9 mouse cellular contexts compared by ENCODE assay signal in genomic region chr7:6730801-6731200, GRCm38 (mm10). TPM values are rescaled to one million over a fixed set of nuclear protein-coding genes. Genes with fewer than 3 reads are reported as not detected.
DNase-seq lines count a peak whose midpoint lies in the region; ATAC-seq and TF ChIP-seq lines count a peak whose summit lies in the region.
"Had no signal": no experiment of that assay in that cellular context is flagged by ENCODE, and none has a peak within 500 bp of the region (broad histone marks: within the 10 kb centered on the region; RNA-seq: fewer than 3 reads in every experiment).

No protein-coding gene starts in this region.

- peak overlapping the region; percentile 46 for H3K4me2 ChIP-seq in embryonic facial prominence, embryonic 12.5 days (replicated peaks)
- H3K4me2 ChIP-seq in intestine, postnatal 0 days (replicated peaks; ENCODE audit: low read depth): peak overlapping the region; percentile 69
- peak overlapping the region; percentile 55 for H3K4me2 ChIP-seq in neural tube, embryonic 13.5 days

- peak; percentile 14 to 29 for DNase-seq in frontal cortex, postnatal 36 days (ENCODE audit: low spot score in 2 of 2)
- DNase-seq in frontal cortex, postnatal 25 days (ENCODE audit: low spot score in 2 of 2): no peak
- DNase-seq in adrenal gland, postnatal 4 days (ENCODE audit: low spot score in 2 of 2): no peak
- no peak for DNase-seq in gastrocnemius, adult 18-20 months (ENCODE audit: low spot score)

- peaks cover 21% of the 10 kb centered on the region for H3K4me1 ChIP-seq in E14TG2a.4 (replicated peaks; ENCODE audit: low read depth, low read length)
- H3K4me1 ChIP-seq in embryonic facial prominence, embryonic 12.5 days: no peaks in the 10 kb centered on the region
- no peaks in the 10 kb centered on the region for H3K4me1 ChIP-seq in intestine, postnatal 0 days (replicated peaks; ENCODE audit: control insufficient read depth, insufficient read depth, low read length)
- H3K4me1 ChIP-seq in neural tube, embryonic 13.5 days (replicated peaks): peaks cover 6% of the 10 kb centered on the region; the same call in 1 of the 2 replicates

- H3K27me3 ChIP-seq in E14TG2a.4 (ENCODE audit: insufficient read depth, low read length): no peaks in the 10 kb centered on the region
- no peaks in the 10 kb centered on the region for H3K27me3 ChIP-seq in embryonic facial prominence, embryonic 12.5 days
- H3K27me3 ChIP-seq in intestine, postnatal 0 days (replicated peaks; ENCODE audit: control insufficient read depth, insufficient read depth, low read length): no peaks in the 10 kb centered on the region
- H3K27me3 ChIP-seq in neural tube, embryonic 13.5 days: no peaks in the 10 kb centered on the region

- H3K27ac ChIP-seq in embryonic facial prominence, embryonic 12.5 days: peak overlapping the region; percentile 55
- no peak overlapping the region for H3K27ac ChIP-seq in intestine, postnatal 0 days (ENCODE audit: low read depth, low read length)
- H3K27ac ChIP-seq in neural tube, embryonic 13.5 days (replicated peaks): peak overlapping the region; percentile 97

- peak overlapping the region; percentile 38; the same call in 1 of the 2 replicates for H3K9ac ChIP-seq in embryonic facial prominence, embryonic 12.5 days
- no peak overlapping the region for H3K9ac ChIP-seq in intestine, postnatal 0 days (ENCODE audit: low read depth, low read length)
- peak overlapping the region; percentile 61 for H3K9ac ChIP-seq in neural tube, embryonic 13.5 days

- no peak for ATAC-seq in embryonic facial prominence, embryonic 12.5 days (ENCODE audit: insufficient number of reproducible peaks, insufficient read depth, low FRiP score, low TSS enrichment)
- no peak for ATAC-seq in intestine, postnatal 0 days
- ATAC-seq in neural tube, embryonic 13.5 days (ENCODE audit: low read depth): no peak

- H3K9me3 ChIP-seq in E14TG2a.4 (ENCODE audit: low read length): peaks cover 70% of the 10 kb centered on the region
- peaks cover 42% of the 10 kb centered on the region for H3K9me3 ChIP-seq in embryonic facial prominence, embryonic 12.5 days
- H3K9me3 ChIP-seq in intestine, postnatal 0 days (ENCODE audit: control insufficient read depth): peaks cover 8% of the 10 kb centered on the region; the same call in 1 of the 2 replicates
- peaks cover 27% of the 10 kb centered on the region; the same call in 1 of the 2 replicates for H3K9me3 ChIP-seq in neural tube, embryonic 13.5 days

- H3K36me3 ChIP-seq in E14TG2a.4 (ENCODE audit: insufficient read depth, low read length): peaks cover 5% of the 10 kb centered on the region
- no peaks in the 10 kb centered on the region for H3K36me3 ChIP-seq in embryonic facial prominence, embryonic 12.5 days
- H3K36me3 ChIP-seq in intestine, postnatal 0 days (ENCODE audit: control insufficient read depth, insufficient read depth): no peaks in the 10 kb centered on the region
- H3K36me3 ChIP-seq in neural tube, embryonic 13.5 days: no peaks in the 10 kb centered on the region

- peak overlapping the region; percentile 88 for H3K4me3 ChIP-seq in E14TG2a.4 (replicated peaks; ENCODE audit: low read length)
- peak overlapping the region; percentile 58 for H3K4me3 ChIP-seq in embryonic facial prominence, embryonic 12.5 days
- peak overlapping the region; percentile 52 for H3K4me3 ChIP-seq in intestine, postnatal 0 days (ENCODE audit: low read depth, low read length)
- H3K4me3 ChIP-seq in neural tube, embryonic 13.5 days: peak overlapping the region; percentile 56

- 54% methylated on average over 15 of the region's 15 CpGs for WGBS in embryonic facial prominence, embryonic 12.5 days
- 50% methylated on average over 15 of the region's 15 CpGs for WGBS in intestine, postnatal 0 days
- WGBS in neural tube, embryonic 13.5 days: 45% methylated on average over 15 of the region's 15 CpGs

- no peak for TF ChIP-seq CTCF in E14TG2a.4 (conservative IDR thresholded peaks at IDR 0.05; ENCODE audit: low read length)
- TF ChIP-seq CTCF in intestine, postnatal 0 days (IDR thresholded peaks at IDR 0.05; ENCODE audit: low read depth): no peak

RNA-seq across cellular contexts. Expression of gene Usp29, which starts 0.4 kb away (rescaled TPM):
- 16.2 and 19.2 TPM in 2 replicates for polyA plus RNA-seq in embryonic facial prominence, embryonic 12.5 days (2016; fragmentation: Nextera tagmentation; extraction: Ambion mirVana)
- polyA plus RNA-seq in intestine, postnatal 0 days (2015; fragmentation: Nextera tagmentation; extraction: Ambion mirVana): 0.68 and 0.71 TPM in 2 replicates
- 19.1 and 20.6 TPM in 2 replicates for polyA plus RNA-seq in neural tube, embryonic 13.5 days (2015; fragmentation: Nextera tagmentation; extraction: Ambion mirVana)
- total RNA-seq in adrenal gland, postnatal 4 days (2021): 1 to 10 TPM; 8.3 to 8.5 TPM
- total RNA-seq in gastrocnemius, adult 18-20 months (2021): under 1 TPM in 1 of 2 experiments, not detected in 1; 0.39 TPM
- polyA plus RNA-seq: gonadal fat pad, adult 2 months had no signal

RNA-seq across cellular contexts. Expression of gene Peg3, which starts 0.6 kb away (rescaled TPM):
- 264 and 269 TPM in 2 replicates for polyA plus RNA-seq in embryonic facial prominence, embryonic 12.5 days (2016; fragmentation: Nextera tagmentation; extraction: Ambion mirVana)
- 15.6 and 16.6 TPM in 2 replicates for polyA plus RNA-seq in intestine, postnatal 0 days (2015; fragmentation: Nextera tagmentation; extraction: Ambion mirVana)
- 65.2 and 87.1 TPM in 2 replicates for polyA plus RNA-seq in neural tube, embryonic 13.5 days (2015; fragmentation: Nextera tagmentation; extraction: Ambion mirVana)
- total RNA-seq in adrenal gland, postnatal 4 days (2021): 100 to 1,000 TPM; 191 to 197 TPM
- 1 to 10 TPM; 2.8 to 7.2 TPM for total RNA-seq in gastrocnemius, adult 18-20 months (2021)

RNA-seq across cellular contexts. Expression of gene Zim1, which starts 34.6 kb away (rescaled TPM):
- polyA plus RNA-seq in embryonic facial prominence, embryonic 12.5 days (2016; fragmentation: Nextera tagmentation; extraction: Ambion mirVana): 4.7 and 5.1 TPM in 2 replicates
- 0.71 and 0.73 TPM in 2 replicates for polyA plus RNA-seq in intestine, postnatal 0 days (2015; fragmentation: Nextera tagmentation; extraction: Ambion mirVana)
- 2.6 and 3.0 TPM in 2 replicates for polyA plus RNA-seq in neural tube, embryonic 13.5 days (2015; fragmentation: Nextera tagmentation; extraction: Ambion mirVana)
- 10 to 100 TPM; 61.7 to 69.0 TPM for total RNA-seq in adrenal gland, postnatal 4 days (2021)
- total RNA-seq in gastrocnemius, adult 18-20 months (2021): 1 to 10 TPM; 2.4 to 6.0 TPM

Comparison
In these comparisons a context has a peak if more than half of its experiments do, and no peak if none do; other contexts are left out.
1. DNase-seq: peak in frontal cortex, postnatal 36 days (2 of 2); none in frontal cortex, postnatal 25 days (0 of 2), adrenal gland, postnatal 4 days (0 of 2) and gastrocnemius, adult 18-20 months (single experiment).
2. RNA of gene Usp29, which starts 0.4 kb away (polyA plus RNA-seq): 19.1 to 20.6 TPM in neural tube, embryonic 13.5 days and 16.2 to 19.2 TPM in embryonic facial prominence, embryonic 12.5 days; 0.68 to 0.71 TPM in intestine, postnatal 0 days; every median in the first group is over 10 times any median in the second.
3. Peak in every context shown above with its lines, with median percentiles within 50 percentile points of each other: H3K4me3 ChIP-seq and H3K4me2 ChIP-seq.